Comparison of ENCODE assay signal across 16 mouse cellular contexts in genomic region chr14:6757231-6757536, GRCm38 (mm10). TPM values are rescaled to one million over a fixed set of nuclear protein-coding genes. Genes with fewer than 3 reads are reported as not detected.
DNase-seq lines count a peak whose midpoint lies in the region; ATAC-seq and TF ChIP-seq lines count a peak whose summit lies in the region.
"Not testable (repeated sequence)": the region's sequence is repeated elsewhere in the genome, so short reads cannot be mapped to it uniquely, and the experiment has no call there.
"Had no signal": no experiment of that assay in that cellular context is flagged by ENCODE, and none has a peak within 500 bp of the region (broad histone marks: within the 10 kb centered on the region; RNA-seq: fewer than 3 reads in every experiment).

No protein-coding gene starts in this region.

- WGBS in forebrain, embryonic 11.5 days: 0% methylated on average over 1 of the region's 13 CpGs
- 5% methylated on average over 4 of the region's 13 CpGs for WGBS in heart, embryonic 11.5 days (ENCODE audit: insufficient replicate concordance)
- 14% methylated on average over 1 of the region's 13 CpGs for WGBS in hindbrain, embryonic 16.5 days
- 1% methylated on average over 8 of the region's 13 CpGs for WGBS in liver, embryonic 15.5 days (ENCODE audit: insufficient replicate concordance)
- 0% methylated on average over 4 of the region's 13 CpGs for WGBS in midbrain, postnatal 0 days
- 0% methylated on average over 4 of the region's 13 CpGs for whole genome bisulfite sequencing in stomach, embryonic 14.5 days

- not testable (repeated sequence) for H3K27me3 ChIP-seq in forebrain, embryonic 11.5 days (ENCODE audit: control insufficient read depth, insufficient read depth, low read length); heart, embryonic 11.5 days (ENCODE audit: control insufficient read depth, insufficient read depth, low read length); hindbrain, embryonic 16.5 days (replicated peaks; ENCODE audit: control insufficient read depth, insufficient read depth, low read length); liver, embryonic 15.5 days; midbrain, postnatal 0 days (ENCODE audit: insufficient read depth, low read length); stomach, embryonic 14.5 days (ENCODE audit: control insufficient read depth, insufficient read depth, low read length)

- ATAC-seq in forebrain, embryonic 11.5 days (replicated peaks; ENCODE audit: low FRiP score); heart, embryonic 11.5 days (replicated peaks; ENCODE audit: insufficient number of reproducible peaks, low FRiP score, low TSS enrichment); hindbrain, embryonic 16.5 days; liver, embryonic 15.5 days (ENCODE audit: insufficient read depth); midbrain, postnatal 0 days (ENCODE audit: low FRiP score); stomach, embryonic 14.5 days (ENCODE audit: insufficient number of reproducible peaks, insufficient read depth, low FRiP score, low read depth): not testable (repeated sequence)

- peak overlapping the region; percentile 31; the same call in 1 of the 2 replicates for H3K4me3 ChIP-seq in forebrain, embryonic 11.5 days (ENCODE audit: low read depth, low read length)
- H3K4me3 ChIP-seq in heart, embryonic 11.5 days (ENCODE audit: low read depth, low read length): peak overlapping the region; percentile 41
- H3K4me3 ChIP-seq in hindbrain, embryonic 16.5 days (ENCODE audit: low read length): peak overlapping the region; percentile 43
- not testable (repeated sequence) for H3K4me3 ChIP-seq in liver, embryonic 15.5 days (replicated peaks)
- peak overlapping the region; percentile 38; the same call in 1 of the 2 replicates for H3K4me3 ChIP-seq in midbrain, postnatal 0 days (ENCODE audit: low read depth, low read length)
- 0 out of 2 replicates have a peak overlapping the region, but pooled peaks have one; percentile 31 for H3K4me3 ChIP-seq in stomach, embryonic 14.5 days (ENCODE audit: low read depth, low read length)

- not testable (repeated sequence) for H3K27ac ChIP-seq in forebrain, embryonic 11.5 days (ENCODE audit: low read depth, low read length); heart, embryonic 11.5 days (ENCODE audit: low read depth, low read length); hindbrain, embryonic 16.5 days (ENCODE audit: low read depth, low read length); liver, embryonic 15.5 days (replicated peaks); midbrain, postnatal 0 days (ENCODE audit: low read depth, low read length); stomach, embryonic 14.5 days (ENCODE audit: low read length)

- H3K9me3 ChIP-seq in forebrain, embryonic 11.5 days (ENCODE audit: control insufficient read depth, low read length); heart, embryonic 11.5 days (replicated peaks; ENCODE audit: control insufficient read depth, low read length); hindbrain, embryonic 16.5 days (ENCODE audit: control insufficient read depth, low read length); liver, embryonic 15.5 days (replicated peaks); midbrain, postnatal 0 days (ENCODE audit: low read length); stomach, embryonic 14.5 days (ENCODE audit: control insufficient read depth, low read depth, low read length): not testable (repeated sequence)

- peak; percentile 58 for TF ChIP-seq CTCF in midbrain, postnatal 0 days (IDR thresholded peaks at IDR 0.05)

- not testable (repeated sequence) for H3K36me3 ChIP-seq in forebrain, embryonic 11.5 days (ENCODE audit: control insufficient read depth, insufficient read depth, low read length); heart, embryonic 11.5 days (ENCODE audit: control insufficient read depth, insufficient read depth, low read length); hindbrain, embryonic 16.5 days (ENCODE audit: control insufficient read depth, insufficient read depth, low read length); liver, embryonic 15.5 days (replicated peaks); midbrain, postnatal 0 days (ENCODE audit: insufficient read depth, low read length); stomach, embryonic 14.5 days (ENCODE audit: control insufficient read depth, insufficient read depth, low read length)

- not testable (repeated sequence) for H3K9ac ChIP-seq in forebrain, embryonic 11.5 days (ENCODE audit: low read length); heart, embryonic 11.5 days (ENCODE audit: low read depth, low read length); hindbrain, embryonic 16.5 days (ENCODE audit: low read depth, low read length); liver, embryonic 15.5 days; midbrain, postnatal 0 days (replicated peaks; ENCODE audit: low read length, poor library complexity, severe bottlenecking); stomach, embryonic 14.5 days (replicated peaks; ENCODE audit: low read depth, low read length)

- DNase-seq in adrenal gland, adult (ENCODE audit: inconsistent age in 2 of 2, low spot score in 1 of 2): peak; percentile 2 to 20
- not testable (repeated sequence) for DNase-seq in forebrain, embryonic 11.5 days (ENCODE audit: low spot score); midbrain, postnatal 0 days (ENCODE audit: low spot score)
- peak; percentile 4 to 9 for DNase-seq in layer of hippocampus, postnatal 10 days (ENCODE audit: low spot score in 2 of 2)

- not testable (repeated sequence) for H3K4me1 ChIP-seq in forebrain, embryonic 11.5 days (replicated peaks; ENCODE audit: control insufficient read depth, insufficient read depth, low read length); heart, embryonic 11.5 days (ENCODE audit: control insufficient read depth, insufficient read depth, low read length); hindbrain, embryonic 16.5 days (ENCODE audit: control insufficient read depth, insufficient read depth, low read depth, low read length); liver, embryonic 15.5 days (replicated peaks); midbrain, postnatal 0 days (ENCODE audit: insufficient read depth, low read length); stomach, embryonic 14.5 days (ENCODE audit: control insufficient read depth, insufficient read depth, low read length)

- 0 out of 2 replicates have a peak overlapping the region, but pooled peaks have one; percentile 8 for H3K4me2 ChIP-seq in forebrain, embryonic 11.5 days (ENCODE audit: low read depth, low read length, severe bottlenecking)
- not testable (repeated sequence) for H3K4me2 ChIP-seq in heart, embryonic 11.5 days; midbrain, postnatal 0 days (ENCODE audit: low read depth, low read length, poor library complexity, severe bottlenecking); stomach, embryonic 14.5 days (replicated peaks; ENCODE audit: low read depth, low read length)
- H3K4me2 ChIP-seq in hindbrain, embryonic 16.5 days (ENCODE audit: low read length): 0 out of 2 replicates have a peak overlapping the region, but pooled peaks have one; percentile 23
- 0 out of 2 replicates have a peak overlapping the region, but pooled peaks have one; percentile 33 for H3K4me2 ChIP-seq in liver, embryonic 15.5 days

RNA-seq across cellular contexts. Expression of gene Gm3636, which starts 15.1 kb away (rescaled TPM):
- 7.0 and 7.2 TPM in 2 replicates for polyA plus RNA-seq in forebrain, embryonic 11.5 days (2014; fragmentation: Nextera tagmentation; extraction: Ambion mirVana)
- polyA plus RNA-seq in heart, embryonic 11.5 days (2014; fragmentation: Nextera tagmentation; extraction: Ambion mirVana): 10.1 and 14.1 TPM in 2 replicates
- 18.0 and 18.5 TPM in 2 replicates for polyA plus RNA-seq in hindbrain, embryonic 16.5 days (2015; fragmentation: Nextera tagmentation; extraction: Ambion mirVana)
- total RNA-seq in layer of hippocampus, postnatal 10 days (2021): 1 to 10 TPM; 3.5 to 3.6 TPM
- 0.05 and 0.18 TPM in 2 replicates for polyA plus RNA-seq in liver, embryonic 15.5 days (2015; fragmentation: Nextera tagmentation; extraction: Ambion mirVana)
- total RNA-seq in midbrain, postnatal 0 days (2014; rRNA removed): 8.5 and 9.0 TPM in 2 replicates
- 14.9 and 19.0 TPM in 2 replicates for polyA plus RNA-seq in midbrain, postnatal 0 days (2015; fragmentation: Nextera tagmentation; extraction: Ambion mirVana)
- 5.7 and 8.9 TPM in 2 replicates for polyA plus RNA-seq in stomach, embryonic 14.5 days (2014; fragmentation: Nextera tagmentation; extraction: Ambion mirVana)
- total RNA-seq: G1E had no signal
- polyA plus RNA-seq: G1E, macrophage had no signal

RNA-seq across cellular contexts. Expression of gene Gm8362, which starts 17.0 kb away (rescaled TPM):
- not detected in 2 replicates for polyA plus RNA-seq in forebrain, embryonic 11.5 days (2014; fragmentation: Nextera tagmentation; extraction: Ambion mirVana)
- not detected in 2 replicates for polyA plus RNA-seq in heart, embryonic 11.5 days (2014; fragmentation: Nextera tagmentation; extraction: Ambion mirVana)
- not detected in 2 replicates for polyA plus RNA-seq in hindbrain, embryonic 16.5 days (2015; fragmentation: Nextera tagmentation; extraction: Ambion mirVana)
- not detected for total RNA-seq in layer of hippocampus, postnatal 10 days (2021)
- not detected in 2 replicates for polyA plus RNA-seq in liver, embryonic 15.5 days (2015; fragmentation: Nextera tagmentation; extraction: Ambion mirVana)
- not detected in 2 replicates for total RNA-seq in midbrain, postnatal 0 days (2014; rRNA removed)
- not detected in 2 replicates for polyA plus RNA-seq in midbrain, postnatal 0 days (2015; fragmentation: Nextera tagmentation; extraction: Ambion mirVana)
- not detected in 2 replicates for polyA plus RNA-seq in stomach, embryonic 14.5 days (2014; fragmentation: Nextera tagmentation; extraction: Ambion mirVana)
- total RNA-seq: G1E; left cerebral cortex, adult 8-10 months had no signal
- polyA plus RNA-seq: activated CD4-positive, CD25-positive, alpha-beta regulatory T cell, adult 4 months; brain, embryonic 14.5 days; G1E; kidney, embryonic 14.5 days; macrophage; neural tube, embryonic 11.5 days had no signal

RNA-seq across cellular contexts. Expression of gene Gm8050, which starts 37.1 kb away (rescaled TPM):
- not detected in 2 replicates for polyA plus RNA-seq in forebrain, embryonic 11.5 days (2014; fragmentation: Nextera tagmentation; extraction: Ambion mirVana)
- not detected in 2 replicates for polyA plus RNA-seq in heart, embryonic 11.5 days (2014; fragmentation: Nextera tagmentation; extraction: Ambion mirVana)
- polyA plus RNA-seq in hindbrain, embryonic 16.5 days (2015; fragmentation: Nextera tagmentation; extraction: Ambion mirVana): 0.14 TPM in 1 of 2 replicates, not detected in the other
- total RNA-seq in layer of hippocampus, postnatal 10 days (2021): not detected
- polyA plus RNA-seq in liver, embryonic 15.5 days (2015; fragmentation: Nextera tagmentation; extraction: Ambion mirVana): not detected in 2 replicates
- total RNA-seq in midbrain, postnatal 0 days (2014; rRNA removed): not detected in 2 replicates
- not detected in 2 replicates for polyA plus RNA-seq in midbrain, postnatal 0 days (2015; fragmentation: Nextera tagmentation; extraction: Ambion mirVana)
- polyA plus RNA-seq in stomach, embryonic 14.5 days (2014; fragmentation: Nextera tagmentation; extraction: Ambion mirVana): not detected in 2 replicates
- total RNA-seq: heart, adult 8-10 months had no signal
- polyA plus RNA-seq: activated CD4-positive, CD25-positive, alpha-beta regulatory T cell, adult 4 months; brain, embryonic 14.5 days; G1E; kidney, embryonic 14.5 days; macrophage; neural tube, embryonic 11.5 days had no signal
